Mouse (Mus musculus) thymus, postnatal 14 days (tissue): ENCODE data around the gene Csf2rb2.
"Not testable (repeated sequence)": the region's sequence is repeated elsewhere in the genome, so short reads cannot be mapped to it uniquely, and the experiment has no call there.

Experiments
- DNase-seq: peaks from one replicate; pipeline ENCODE4 v3.0.0; 2021

The Csf2rb2 gene

GRCm38 (mm10) chr15:78305341-78305933 is at the start of gene Csf2rb2:
Csf2rb2 (minus strand) TSS chr15:78305721.
- no peak for DNase-seq

- peak; percentile 61 for DNase-seq
These were observed 49.4 kb upstream of the Csf2rb2 start for GRCm38 (mm10) chr15:78354958-78355357.

GRCm38 (mm10) chr15:78351586-78352165 is 46.2 kb upstream of the Csf2rb2 start:
- no peak for DNase-seq

GRCm38 (mm10) chr15:78344567-78344966 is 39.0 kb upstream of the Csf2rb2 start:
- no peak for DNase-seq

GRCm38 (mm10) chr15:78343683-78344082 is 38.2 kb upstream of the Csf2rb2 start:
- DNase-seq: no peak

GRCm38 (mm10) chr15:78340919-78341318 is 35.4 kb upstream of the Csf2rb2 start:
- not testable (repeated sequence) for DNase-seq

- DNase-seq: peak; percentile 47
These were observed 34.3 kb upstream of the Csf2rb2 start for GRCm38 (mm10) chr15:78339627-78340423.

GRCm38 (mm10) chr15:78334380-78334779 is 28.9 kb upstream of the Csf2rb2 start:
- DNase-seq: no peak

GRCm38 (mm10) chr15:78332981-78333380 is 27.5 kb upstream of the Csf2rb2 start:
- DNase-seq: peak; percentile 38

GRCm38 (mm10) chr15:78331523-78332340 is 26.2 kb upstream of the Csf2rb2 start:
- no peak for DNase-seq

- no peak for DNase-seq
These were observed 25.2 kb upstream of the Csf2rb2 start for GRCm38 (mm10) chr15:78330706-78331105.

- not testable (repeated sequence) for DNase-seq
These were observed 24.5 kb upstream of the Csf2rb2 start for GRCm38 (mm10) chr15:78329972-78330371.

- no peak for DNase-seq
These were observed 23.1 kb upstream of the Csf2rb2 start for GRCm38 (mm10) chr15:78328520-78329097.

GRCm38 (mm10) chr15:78327753-78328341 is 22.3 kb upstream of the Csf2rb2 start:
- DNase-seq: not testable (repeated sequence)

GRCm38 (mm10) chr15:78326747-78327146 is 21.2 kb upstream of the Csf2rb2 start:
- no peak for DNase-seq

- no peak for DNase-seq
These were observed 20.3 kb upstream of the Csf2rb2 start, which contains the start of gene Csf2rb for GRCm38 (mm10) chr15:78325671-78326339. Csf2rb (plus strand) TSS chr15:78325752.

- no peak for DNase-seq
These were observed 18.8 kb upstream of the Csf2rb2 start for GRCm38 (mm10) chr15:78324294-78324693.

- DNase-seq: no peak
These were observed 17.8 kb upstream of the Csf2rb2 start for GRCm38 (mm10) chr15:78323366-78323765.

- DNase-seq: peak; percentile 68
These were observed 15.4 kb upstream of the Csf2rb2 start for GRCm38 (mm10) chr15:78320825-78321496.

GRCm38 (mm10) chr15:78318338-78319171 is 13.0 kb upstream of the Csf2rb2 start:
- DNase-seq: not testable (repeated sequence)
